Mouse (Mus musculus) left cerebral cortex, adult 2 months (tissue): ENCODE measurements at regions not wholly inside any gene's neighbourhood (a gene's known extent, or its start where the extent isn't known, plus 50 kb on each side); places are given as distances from the start of the nearest gene placed in this dataset.
A peak's percentile ranks its signal among the peaks of the same experiment; 100 is the strongest.

Source experiments
- DNase-seq, 2 experiments: peaks; one replicate each; pipeline ENCODE4 v3.0.0; 2021 to 2022; ENCODE audit warnings: low spot score in 2 of 2, mixed read lengths in 1 of 2; ENCODE audit errors: extremely low spot score in 1 of 2
- H3K27ac ChIP-seq: fragments of 200-600 bp; 2 replicates; pipeline ENCODE4 v1.8.1; 2022
- H3K4me3 ChIP-seq: fragments of 200-600 bp; 2 replicates; pipeline ENCODE4 v1.8.1; 2022
- CTCF ChIP-seq: fragments of 200-600 bp; IDR thresholded peaks from 2 replicates; pipeline ENCODE4 v1.8.1; 2022; ENCODE audit warnings: antibody characterized with exemption, mild to moderate bottlenecking, moderate library complexity
- intact Hi-C: fragments of 180-260 bp; cut with DNase I; formaldehyde crosslinking; loops from one replicate; pipeline ENCODE4 v1.15.1; 2025

- TF ChIP-seq CTCF = no peak
- Histone ChIP-seq H3K4me3 (no peak overlapping the region), H3K27ac (no peak overlapping the region)
- intact Hi-C loops = no loop called here
- DNase-seq = no peak
These were observed 350.8 kb upstream of the Ascc3 start for GRCm38 (mm10) chr10:50241645-50242044.

GRCm38 (mm10) chr10:50203587-50203986 lies 388.9 kb upstream of the Ascc3 start:
- no peak for DNase-seq
- intact Hi-C loops = loop anchor here (5.0 kb wide), 1 partner anchor 416 kb away; the partner anchor contains the start of gene Grik2
- Histone ChIP-seq H3K4me3 (no peak overlapping the region), H3K27ac (no peak overlapping the region)
- TF ChIP-seq CTCF = no peak

- Histone ChIP-seq H3K27ac (no peak overlapping the region), H3K4me3 (no peak overlapping the region)
- TF ChIP-seq CTCF = no peak
- intact Hi-C loops = loop anchor here (5.0 kb wide), 1 partner anchor 414 kb away; the partner anchor contains the start of gene Grik2
- no peak for DNase-seq
These were observed 390.8 kb upstream of the Ascc3 start for GRCm38 (mm10) chr10:50201691-50202090.

- peak; percentile 52 for TF ChIP-seq CTCF
- DNase-seq = no peak
- H3K27ac ChIP-seq = no peak overlapping the region
- intact Hi-C loops = loop anchor here (5.0 to 10.0 kb wide), 2 partner anchors 335 to 413 kb away; partner anchors contain the start of gene Grik2
- H3K4me3 ChIP-seq = no peak overlapping the region
These were observed 392.6 kb upstream of the Ascc3 start for GRCm38 (mm10) chr10:50199857-50200256.

- no peak for DNase-seq
- TF ChIP-seq CTCF = no peak
- no peak overlapping the region for H3K4me3 ChIP-seq
- intact Hi-C loops = loop anchor here (10.0 kb wide), 1 partner anchor 333 kb away; no protein-coding TSS in a partner anchor
- no peak overlapping the region for H3K27ac ChIP-seq
These were observed 394.5 kb upstream of the Ascc3 start for GRCm38 (mm10) chr10:50197897-50198538.

GRCm38 (mm10) chr10:50190276-50190675 lies 401.7 kb upstream of the Grik2 start:
- no peak for DNase-seq
- H3K27ac ChIP-seq = no peak overlapping the region
- intact Hi-C loops = loop anchor here (10.0 kb wide), 1 partner anchor 325 kb away; no protein-coding TSS in a partner anchor
- no peak overlapping the region for H3K4me3 ChIP-seq
- TF ChIP-seq CTCF = no peak

GRCm38 (mm10) chr10:50169116-50169515 lies 380.6 kb upstream of the Grik2 start:
- intact Hi-C loops = no loop called here
- DNase-seq = no peak
- H3K4me3 ChIP-seq = no peak overlapping the region
- no peak for TF ChIP-seq CTCF
- no peak overlapping the region for H3K27ac ChIP-seq

GRCm38 (mm10) chr10:50138351-50138750 lies 349.8 kb upstream of the Grik2 start:
- no peak for DNase-seq
- no peak overlapping the region for H3K27ac ChIP-seq
- intact Hi-C loops = no loop called here
- no peak overlapping the region for H3K4me3 ChIP-seq
- TF ChIP-seq CTCF = no peak

GRCm38 (mm10) chr10:50137783-50138182 lies 349.2 kb upstream of the Grik2 start:
- intact Hi-C loops = no loop called here
- no peak overlapping the region for H3K4me3 ChIP-seq
- no peak overlapping the region for H3K27ac ChIP-seq
- no peak for DNase-seq
- no peak for TF ChIP-seq CTCF

GRCm38 (mm10) chr10:50136165-50136564 lies 347.6 kb upstream of the Grik2 start:
- no peak for DNase-seq
- TF ChIP-seq CTCF = no peak
- intact Hi-C loops = no loop called here
- no peak overlapping the region for H3K4me3 ChIP-seq
- no peak overlapping the region for H3K27ac ChIP-seq

GRCm38 (mm10) chr10:50135499-50135898 lies 346.9 kb upstream of the Grik2 start:
- TF ChIP-seq CTCF = no peak
- DNase-seq = no peak
- intact Hi-C loops = no loop called here
- no peak overlapping the region for H3K4me3 ChIP-seq
- no peak overlapping the region for H3K27ac ChIP-seq
